In genomic region chr19:7185715-7186291, GRCm38 (mm10) we compare ENCODE assay signal across 10 mouse cellular contexts. TPM values are rescaled to one million over a fixed set of nuclear protein-coding genes. Genes with fewer than 3 reads are reported as not detected.
DNase-seq lines count a peak whose midpoint lies in the region; ATAC-seq and TF ChIP-seq lines count a peak whose summit lies in the region.
"Had no signal": no experiment of that assay in that cellular context is flagged by ENCODE, and none has a peak within 500 bp of the region (broad histone marks: within the 10 kb centered on the region; RNA-seq: fewer than 3 reads in every experiment).

No protein-coding gene starts in this region.

- H3K36me3 ChIP-seq in kidney, embryonic 14.5 days (ENCODE audit: control insufficient read depth, insufficient read depth, low read length), result no peaks in the 10 kb centered on the region
- H3K36me3 ChIP-seq in embryonic facial prominence, embryonic 10.5 days (replicated peaks), result no peaks in the 10 kb centered on the region
- H3K36me3 ChIP-seq in intestine, postnatal 0 days (ENCODE audit: control insufficient read depth, insufficient read depth), result no peaks in the 10 kb centered on the region
- H3K36me3 ChIP-seq: limb, embryonic 15.5 days had no signal

- peaks cover 35% of the 10 kb centered on the region for H3K4me1 ChIP-seq in kidney, embryonic 14.5 days (ENCODE audit: control insufficient read depth, insufficient read depth, low read length)
- H3K4me1 ChIP-seq in embryonic facial prominence, embryonic 10.5 days, result peaks cover 72% of the 10 kb centered on the region
- peaks cover 7% of the 10 kb centered on the region; the same call in 1 of the 2 replicates for H3K4me1 ChIP-seq in intestine, postnatal 0 days (replicated peaks; ENCODE audit: control insufficient read depth, insufficient read depth, low read length)

- H3K4me2 ChIP-seq in kidney, embryonic 14.5 days (replicated peaks; ENCODE audit: low read depth, low read length), result peak overlapping the region; percentile 17; the same call in 1 of the 2 replicates
- peak overlapping the region; percentile 10 for H3K4me2 ChIP-seq in intestine, postnatal 0 days (replicated peaks; ENCODE audit: low read depth)
- H3K4me2 ChIP-seq: limb, embryonic 15.5 days had no signal

- no peak for TF ChIP-seq CTCF in intestine, postnatal 0 days (IDR thresholded peaks at IDR 0.05; ENCODE audit: low read depth)

- no peak for DNase-seq in kidney, adult 11 months
- peak; percentile 45 for DNase-seq in embryonic facial prominence, embryonic 10.5 days (ENCODE audit: low spot score)
- DNase-seq in neural tube, embryonic 10.5 days (ENCODE audit: extremely low spot score, low spot score), result peak; percentile 80
- DNase-seq in adrenal gland, postnatal 36 days, result no peak
- DNase-seq in frontal cortex, postnatal 36 days (ENCODE audit: low spot score in 2 of 2), result no peak
- no peak for DNase-seq in B cell, adult 2 months
- DNase-seq: lung, postnatal 10 days had no signal

- no peak overlapping the region for H3K4me3 ChIP-seq in kidney, embryonic 14.5 days (ENCODE audit: low read length)
- peak overlapping the region; percentile 41 for H3K4me3 ChIP-seq in embryonic facial prominence, embryonic 10.5 days
- no peak overlapping the region for H3K4me3 ChIP-seq in intestine, postnatal 0 days (ENCODE audit: low read depth, low read length)
- H3K4me3 ChIP-seq: limb, embryonic 15.5 days had no signal

- ATAC-seq in kidney, embryonic 14.5 days (ENCODE audit: low FRiP score, low TSS enrichment), result peak; percentile 34; the same call in 1 of the 2 replicates
- ATAC-seq in intestine, postnatal 0 days, result no peak

- 0 out of 2 replicates have a peak overlapping the region, but pooled peaks have one; percentile 12 for H3K9ac ChIP-seq in kidney, embryonic 14.5 days (ENCODE audit: low read depth, low read length)
- no peak overlapping the region for H3K9ac ChIP-seq in intestine, postnatal 0 days (ENCODE audit: low read depth, low read length)
- H3K9ac ChIP-seq: limb, embryonic 15.5 days had no signal

- no peak overlapping the region for H3K27ac ChIP-seq in kidney, embryonic 14.5 days (ENCODE audit: low read depth, low read length)
- H3K27ac ChIP-seq in embryonic facial prominence, embryonic 10.5 days (replicated peaks), result peak overlapping the region; percentile 75
- no peak overlapping the region for H3K27ac ChIP-seq in intestine, postnatal 0 days (ENCODE audit: low read depth, low read length)
- H3K27ac ChIP-seq: limb, embryonic 15.5 days had no signal

- no peaks in the 10 kb centered on the region for H3K9me3 ChIP-seq in kidney, embryonic 14.5 days (ENCODE audit: control insufficient read depth, low read length)
- H3K9me3 ChIP-seq in embryonic facial prominence, embryonic 10.5 days, result no peaks in the 10 kb centered on the region
- no peaks in the 10 kb centered on the region for H3K9me3 ChIP-seq in intestine, postnatal 0 days (ENCODE audit: control insufficient read depth)
- H3K9me3 ChIP-seq: limb, embryonic 15.5 days had no signal

- peaks cover 44% of the 10 kb centered on the region for H3K27me3 ChIP-seq in kidney, embryonic 14.5 days (ENCODE audit: control insufficient read depth, insufficient read depth, low read length)
- H3K27me3 ChIP-seq in embryonic facial prominence, embryonic 10.5 days (replicated peaks; ENCODE audit: low read depth, poor library complexity, severe bottlenecking), result peaks cover 90% of the 10 kb centered on the region
- no peaks in the 10 kb centered on the region for H3K27me3 ChIP-seq in intestine, postnatal 0 days (replicated peaks; ENCODE audit: control insufficient read depth, insufficient read depth, low read length)

- WGBS in kidney, embryonic 14.5 days, result 4% methylated on average over 18 of the region's 18 CpGs
- WGBS in embryonic facial prominence, embryonic 10.5 days, result 3% methylated on average over 18 of the region's 18 CpGs
- whole genome bisulfite sequencing in intestine, postnatal 0 days, result 22% methylated on average over 18 of the region's 18 CpGs

RNA-seq across cellular contexts. Expression of gene Otub1, which starts 20.3 kb away (rescaled TPM):
- polyA plus RNA-seq in kidney, embryonic 14.5 days (2014; fragmentation: Nextera tagmentation; extraction: Ambion mirVana), result 237 and 255 TPM in 2 replicates
- polyA plus RNA-seq in embryonic facial prominence, embryonic 10.5 days (2016; fragmentation: Nextera tagmentation; extraction: Ambion mirVana), result 275 and 276 TPM in 2 replicates
- polyA plus RNA-seq in intestine, postnatal 0 days (2015; fragmentation: Nextera tagmentation; extraction: Ambion mirVana), result 121 and 126 TPM in 2 replicates
- 100 to 1,000 TPM; 118 to 130 TPM for total RNA-seq in adrenal gland, postnatal 36 days (2021)

RNA-seq across cellular contexts. Expression of gene Cox8a, which starts 31.6 kb away (rescaled TPM):
- 1,171 and 1,487 TPM in 2 replicates for polyA plus RNA-seq in kidney, embryonic 14.5 days (2014; fragmentation: Nextera tagmentation; extraction: Ambion mirVana)
- polyA plus RNA-seq in embryonic facial prominence, embryonic 10.5 days (2016; fragmentation: Nextera tagmentation; extraction: Ambion mirVana), result 867 and 877 TPM in 2 replicates
- polyA plus RNA-seq in intestine, postnatal 0 days (2015; fragmentation: Nextera tagmentation; extraction: Ambion mirVana), result 2,194 and 2,204 TPM in 2 replicates
- 1,000 to 10,000 TPM; 1,022 to 1,091 TPM for total RNA-seq in adrenal gland, postnatal 36 days (2021)

RNA-seq across cellular contexts. Expression of gene Naa40, which starts 55.2 kb away (rescaled TPM):
- 57.8 and 90.7 TPM in 2 replicates for polyA plus RNA-seq in kidney, embryonic 14.5 days (2014; fragmentation: Nextera tagmentation; extraction: Ambion mirVana)
- polyA plus RNA-seq in embryonic facial prominence, embryonic 10.5 days (2016; fragmentation: Nextera tagmentation; extraction: Ambion mirVana), result 93.2 and 94.4 TPM in 2 replicates
- polyA plus RNA-seq in intestine, postnatal 0 days (2015; fragmentation: Nextera tagmentation; extraction: Ambion mirVana), result 18.6 and 19.7 TPM in 2 replicates
- total RNA-seq in adrenal gland, postnatal 36 days (2021), result 10 to 100 TPM; 18.6 to 25.6 TPM

Comparison
In these comparisons a context has a peak if more than half of its experiments do, and no peak if none do; other contexts are left out.
1. DNase-seq: peak in embryonic facial prominence, embryonic 10.5 days (single experiment) and neural tube, embryonic 10.5 days (single experiment); none in kidney, adult 11 months (single experiment), adrenal gland, postnatal 36 days (0 of 2), frontal cortex, postnatal 36 days (0 of 2) and B cell, adult 2 months (0 of 2).